Mouse (Mus musculus): Measurements from ENCODE around the gene 4931414P19Rik.

The 4931414P19Rik gene

GRCm38 (mm10) chr14:54591056-54591455 is 14.7 kb downstream of the 4931414P19Rik start:
- DNase-seq (ENCODE audit: low read depth, low spot score), result no peak

GRCm38 (mm10) chr14:54583681-54584338 is 22.0 kb downstream of the 4931414P19Rik start:
- no peak for DNase-seq (ENCODE audit: low read depth, low spot score)

GRCm38 (mm10) chr14:54582536-54582935 is 23.3 kb downstream of the 4931414P19Rik start:
- no peak for DNase-seq (ENCODE audit: low read depth, low spot score)

GRCm38 (mm10) chr14:54579638-54580037 is 26.2 kb downstream of the 4931414P19Rik start:
- DNase-seq (ENCODE audit: low read depth, low spot score), result no peak

- DNase-seq (ENCODE audit: low read depth, low spot score), result no peak
Measured at GRCm38 (mm10) chr14:54578063-54578462, 27.7 kb downstream of the 4931414P19Rik start.

GRCm38 (mm10) chr14:54577089-54577982 is 28.5 kb downstream of the 4931414P19Rik start, which contains the start of gene Ajuba:
TSS of gene Ajuba (minus strand) at chr14:54577558.
- DNase-seq (ENCODE audit: low read depth, low spot score), result no peak

GRCm38 (mm10) chr14:54576241-54577088 is 29.3 kb downstream of the 4931414P19Rik start:
- DNase-seq (ENCODE audit: low read depth, low spot score), result no peak

- peak; percentile 84 for DNase-seq (ENCODE audit: low read depth, low spot score)
Measured at GRCm38 (mm10) chr14:54575631-54576030, 30.2 kb downstream of the 4931414P19Rik start.

GRCm38 (mm10) chr14:54575031-54575430 is 30.8 kb downstream of the 4931414P19Rik start:
- DNase-seq (ENCODE audit: low read depth, low spot score), result no peak

- DNase-seq (ENCODE audit: low read depth, low spot score), result no peak
Measured at GRCm38 (mm10) chr14:54574253-54574652, 31.5 kb downstream of the 4931414P19Rik start.

GRCm38 (mm10) chr14:54572790-54573736 is 32.7 kb downstream of the 4931414P19Rik start:
- DNase-seq (ENCODE audit: low read depth, low spot score), result no peak

GRCm38 (mm10) chr14:54572122-54572521 is 33.7 kb downstream of the 4931414P19Rik start:
- no peak for DNase-seq (ENCODE audit: low read depth, low spot score)

GRCm38 (mm10) chr14:54569451-54570392 is 36.1 kb downstream of the 4931414P19Rik start:
- no peak for DNase-seq (ENCODE audit: low read depth, low spot score)

GRCm38 (mm10) chr14:54568694-54569414 is 36.9 kb downstream of the 4931414P19Rik start:
- no peak for DNase-seq (ENCODE audit: low read depth, low spot score)

GRCm38 (mm10) chr14:54560527-54561242 is 45.1 kb downstream of the 4931414P19Rik start:
- DNase-seq (ENCODE audit: low read depth, low spot score), result no peak

GRCm38 (mm10) chr14:54557330-54557729 is 48.5 kb downstream of the 4931414P19Rik start:
- DNase-seq (ENCODE audit: low read depth, low spot score), result no peak

GRCm38 (mm10) chr14:54553975-54554769 is 51.6 kb downstream of the 4931414P19Rik start, which contains the start of gene Haus4:
TSS of gene Haus4 (minus strand) at chr14:54554616.
- DNase-seq (ENCODE audit: low read depth, low spot score), result peak; percentile 89
